Mouse (Mus musculus) splenic B cell, adult 2 months (primary cell): ENCODE data around the gene Htr2b.

Source experiments
- DNase-seq: peaks from one replicate; pipeline ENCODE4 v3.0.0-alpha.2; 2011; ENCODE audit warnings: low read depth, low spot score
- H3K27me3 ChIP-seq: 2 replicates; pipeline ENCODE4 v1.6.1; 2012; ENCODE audit warnings: mild to moderate bottlenecking, low read length, moderate library complexity, mixed read lengths; ENCODE audit not compliant: control insufficient read depth, poor library complexity, insufficient read depth, severe bottlenecking
- H3K36me3 ChIP-seq: 2 replicates; pipeline ENCODE4 v1.6.1; 2012; ENCODE audit warnings: mild to moderate bottlenecking, low read length, moderate library complexity, mixed read lengths; ENCODE audit not compliant: control insufficient read depth, poor library complexity, insufficient read depth, severe bottlenecking

Htr2b gene

GRCm38 (mm10) chr1:86143165-86143564 lies 31.4 kb upstream of the Htr2b start:
- no peaks in the 10 kb centered on the region for H3K27me3 ChIP-seq
- no peak for DNase-seq
- peaks cover 4% of the 10 kb centered on the region for H3K36me3 ChIP-seq

DNA sequence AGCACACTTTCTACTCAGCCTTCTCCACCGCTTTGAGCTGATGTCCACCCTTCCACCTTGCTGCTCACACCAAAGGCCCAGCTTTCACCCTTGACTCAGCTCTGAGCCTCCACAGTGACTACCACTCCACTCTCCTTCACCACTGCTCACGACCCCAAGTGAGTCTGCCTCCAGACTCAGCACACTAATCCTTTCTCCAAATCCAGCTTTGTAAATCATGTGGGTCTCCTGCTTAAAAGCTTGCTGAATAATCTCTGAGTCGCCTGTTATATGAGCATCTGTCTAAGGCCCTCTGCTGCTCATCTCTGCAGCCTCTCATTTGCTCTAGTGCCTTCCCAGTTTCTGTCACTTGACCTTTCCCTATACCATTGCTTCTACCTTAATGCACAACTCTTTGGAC lies 29.3 kb upstream of the Htr2b start:
- H3K36me3 ChIP-seq: peaks cover 4% of the 10 kb centered on the region
- no peak for DNase-seq

GRCm38 (mm10) chr1:86135315-86135714 lies 23.5 kb upstream of the Htr2b start:
- DNase-seq: no peak
- Histone ChIP-seq H3K36me3 (peaks cover 11% of the 10 kb centered on the region), H3K27me3 (no peaks in the 10 kb centered on the region)

More for the DNA sequence above, 29.3 kb upstream of the Htr2b start:
- no peaks in the 10 kb centered on the region for H3K27me3 ChIP-seq

- peaks cover 11% of the 10 kb centered on the region for H3K36me3 ChIP-seq
- H3K27me3 ChIP-seq: no peaks in the 10 kb centered on the region
- DNase-seq: no peak
Observed at GRCm38 (mm10) chr1:86133337-86133736, 21.6 kb upstream of the Htr2b start, which contains the start of gene Gm21972. Gene Gm21972, plus strand, starts transcription at chr1:86133637.

DNA sequence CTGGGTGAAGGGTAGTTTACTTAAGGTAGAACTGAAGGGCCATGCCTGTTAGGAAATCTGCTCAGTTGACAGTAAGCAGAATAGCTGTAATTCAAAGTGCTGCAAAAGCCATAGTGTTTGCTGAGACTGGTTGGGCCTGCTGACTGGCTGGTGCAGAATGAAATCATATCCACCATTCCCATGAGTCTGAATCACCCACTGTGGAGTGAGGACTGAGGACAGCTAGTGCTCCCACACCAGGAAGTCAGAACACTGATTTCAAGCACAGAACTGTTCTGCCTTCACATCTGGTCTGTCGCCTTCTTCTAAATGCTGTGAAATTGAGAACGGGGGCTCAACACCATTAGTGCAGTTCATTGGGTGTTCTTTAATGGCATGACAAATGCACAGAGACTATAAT lies 14.3 kb upstream of the Htr2b start:
- Histone ChIP-seq H3K27me3 (no peaks in the 10 kb centered on the region), H3K36me3 (peaks cover 7% of the 10 kb centered on the region)
- DNase-seq: no peak

GRCm38 (mm10) chr1:86119549-86119948 lies 7.8 kb upstream of the Htr2b start:
- Histone ChIP-seq H3K27me3 (no peaks in the 10 kb centered on the region), H3K36me3 (no peaks in the 10 kb centered on the region; the same call in 1 of the 2 replicates)
- DNase-seq: no peak

DNA sequence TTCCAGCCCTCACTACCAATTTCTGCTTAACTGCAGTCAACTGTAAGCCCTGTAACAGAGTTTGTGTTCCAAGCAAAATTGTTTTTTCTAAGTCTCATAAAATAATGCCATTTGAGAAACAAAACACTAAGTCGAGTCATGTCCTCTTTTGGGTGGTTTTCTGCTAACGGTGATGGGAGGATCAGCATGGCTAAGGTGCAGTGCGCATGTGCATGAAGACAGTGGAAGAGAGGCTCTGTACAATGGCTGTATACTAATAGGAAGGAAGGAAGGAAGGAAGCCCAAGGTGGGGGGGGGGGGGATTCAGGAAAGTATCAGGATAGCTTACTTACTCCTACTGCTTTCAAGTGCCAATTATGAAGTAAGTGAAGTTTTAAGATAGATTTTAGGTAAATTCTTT lies 2.4 kb upstream of the Htr2b start:
- H3K27me3 ChIP-seq: no peaks in the 10 kb centered on the region
- DNase-seq: no peak
- H3K36me3 ChIP-seq: no peaks in the 10 kb centered on the region

GRCm38 (mm10) chr1:86105054-86105453 lies 6.7 kb downstream of the Htr2b start:
- DNase-seq: no peak
- Histone ChIP-seq H3K27me3 (no peaks in the 10 kb centered on the region), H3K36me3 (0 out of 2 replicates have a peak, but pooled peaks cover 4% of the 10 kb centered on the region)

- H3K27me3 ChIP-seq: no peaks in the 10 kb centered on the region
- no peak for DNase-seq
- H3K36me3 ChIP-seq: peaks cover 10% of the 10 kb centered on the region
Observed at GRCm38 (mm10) chr1:86094413-86094812, 17.4 kb downstream of the Htr2b start.

DNA sequence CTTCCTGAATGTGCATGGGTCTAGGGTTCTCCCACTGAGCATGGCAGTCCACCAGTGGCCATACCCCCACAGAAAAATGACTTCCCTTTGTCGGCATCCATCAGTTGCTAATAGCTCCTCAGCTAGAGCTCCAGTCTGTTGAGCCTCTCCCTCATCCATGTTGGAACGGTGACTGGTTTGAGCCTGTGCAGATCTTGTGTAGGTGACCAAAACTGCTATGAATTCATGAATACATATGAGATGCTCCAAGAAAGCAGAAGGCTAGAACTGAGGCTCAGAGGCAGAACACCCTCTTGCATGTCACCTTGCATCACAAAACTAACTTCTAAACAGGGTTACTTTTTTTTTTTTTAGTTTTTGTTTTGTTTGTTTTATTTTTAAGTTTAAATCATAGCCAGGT lies 35.2 kb downstream of the Htr2b start:
- no peak for DNase-seq
- no peaks in the 10 kb centered on the region for H3K27me3 ChIP-seq

DNA sequence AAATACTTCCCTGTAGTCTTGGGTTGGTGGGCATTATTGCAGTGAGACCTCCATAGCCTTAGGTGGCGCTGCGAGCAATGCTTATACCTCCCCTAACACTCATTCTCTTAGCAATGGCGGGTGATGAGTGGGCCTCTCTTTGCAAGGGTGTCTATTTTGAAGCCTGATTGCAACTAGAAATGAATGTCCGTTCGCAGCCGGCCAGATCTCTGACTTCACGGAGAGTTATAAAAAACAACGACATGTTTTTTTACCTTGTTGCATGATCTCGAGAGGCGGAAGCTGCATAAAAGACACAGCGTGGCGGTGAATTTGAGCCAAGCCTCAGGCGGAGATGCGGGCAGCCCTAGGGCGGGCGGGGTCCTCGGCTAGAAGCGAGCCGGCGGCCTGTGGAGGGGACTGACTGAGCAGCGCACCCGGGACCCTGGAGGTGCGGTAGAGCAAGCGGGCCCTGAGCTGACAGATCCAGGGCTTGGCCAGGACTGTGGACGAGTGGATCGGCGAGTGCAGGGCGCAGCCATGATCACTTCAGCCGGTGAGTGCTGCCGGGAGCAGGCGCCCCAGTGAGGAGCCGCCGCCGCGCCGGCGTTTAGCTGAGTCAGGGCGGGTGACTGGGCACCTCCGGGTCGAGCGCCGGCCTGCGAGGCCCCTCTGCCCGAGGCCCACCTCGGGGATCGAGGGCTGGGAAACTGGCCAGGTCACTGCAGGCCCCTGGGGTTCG lies 47.3 kb downstream of the Htr2b start, which contains the start of gene Psmd1:
TSS of gene Psmd1 (plus strand) at position 117 of the 721 bp plus-strand sequence.
- peak; percentile 97 for DNase-seq
- Histone ChIP-seq H3K36me3 (no peaks in the 10 kb centered on the region), H3K27me3 (no peaks in the 10 kb centered on the region)

More for the DNA sequence above, 35.2 kb downstream of the Htr2b start:
- peaks cover 13% of the 10 kb centered on the region for H3K36me3 ChIP-seq

DNA sequence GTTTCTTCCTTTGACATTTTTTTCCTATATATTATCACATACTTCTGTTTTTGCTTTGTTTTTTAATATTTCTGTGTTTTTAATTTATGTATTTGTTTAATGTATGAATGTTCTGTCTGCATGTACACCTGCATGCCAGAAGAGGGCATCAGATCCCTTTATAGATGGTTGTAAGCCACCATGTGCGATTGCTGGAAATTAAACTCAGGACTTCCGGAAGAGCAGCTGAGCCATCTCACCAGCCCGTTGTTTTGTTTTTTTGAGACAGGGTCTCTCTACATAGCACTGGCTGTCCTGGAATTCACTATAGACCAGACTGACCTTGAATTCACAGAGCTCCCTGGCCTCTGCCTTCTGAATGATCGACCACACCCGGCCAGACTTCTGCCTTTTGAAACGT lies 49.2 kb downstream of the Htr2b start:
- peak; percentile 18 for DNase-seq
- Histone ChIP-seq H3K27me3 (no peaks in the 10 kb centered on the region), H3K36me3 (no peaks in the 10 kb centered on the region)

DNA sequence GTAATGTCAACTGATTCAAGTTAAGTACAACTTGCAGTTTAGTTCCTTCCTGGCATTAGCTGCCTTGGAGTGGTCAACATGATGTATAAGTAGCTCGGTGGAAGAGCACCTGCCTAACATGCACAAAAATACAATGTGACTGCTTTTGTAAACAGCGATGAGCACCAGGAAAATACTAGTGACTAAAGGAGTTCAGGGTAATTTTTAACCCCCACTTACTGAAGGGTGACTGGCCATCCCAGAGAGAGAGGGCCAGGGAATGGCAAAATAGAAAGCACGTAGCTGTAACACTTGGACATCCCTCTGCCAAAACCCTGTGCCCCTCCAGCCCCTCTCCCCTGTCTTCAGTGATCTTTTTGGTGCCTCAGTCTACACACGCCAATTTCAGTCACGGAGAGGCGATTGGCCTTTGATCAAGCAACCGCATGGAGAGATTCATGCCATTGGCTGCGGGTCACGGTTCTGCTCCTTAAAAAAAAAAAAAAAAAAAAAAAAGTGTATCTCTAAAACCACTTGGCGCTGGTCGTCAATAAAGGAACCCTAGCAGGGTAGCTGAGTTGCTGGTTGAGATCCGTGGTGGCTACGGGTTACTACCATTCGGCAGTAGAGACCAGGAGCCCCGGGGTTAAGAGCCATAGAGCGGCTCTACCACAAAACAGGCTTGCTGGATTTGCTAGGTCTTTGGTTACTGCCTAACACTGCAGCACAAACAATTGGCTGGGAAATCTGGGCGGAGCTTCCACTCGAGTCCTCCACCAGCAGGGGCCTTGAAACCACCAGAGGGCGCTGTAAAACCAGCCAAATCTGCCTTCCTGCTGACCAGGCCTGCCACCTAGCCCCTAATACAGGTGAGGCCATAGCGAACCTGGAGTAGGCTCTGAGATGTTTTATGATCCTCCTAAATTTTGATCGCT lies 52.7 kb downstream of the Htr2b start:
- Histone ChIP-seq H3K36me3 (no peaks in the 10 kb centered on the region), H3K27me3 (no peaks in the 10 kb centered on the region)
- peak; percentile 94 for DNase-seq

GRCm38 (mm10) chr1:86056284-86056683 lies 55.5 kb downstream of the Htr2b start:
- DNase-seq: no peak
- Histone ChIP-seq H3K27me3 (no peaks in the 10 kb centered on the region), H3K36me3 (no peaks in the 10 kb centered on the region)

- no peaks in the 10 kb centered on the region for H3K36me3 ChIP-seq
- no peak for DNase-seq
- no peaks in the 10 kb centered on the region for H3K27me3 ChIP-seq
Observed at GRCm38 (mm10) chr1:86054943-86055342, 56.8 kb downstream of the Htr2b start.
